Mouse (Mus musculus) liver, embryonic 11.5 days (tissue): ENCODE results near the gene Mymx. TPM values are rescaled to one million over a fixed set of nuclear protein-coding genes. Genes with fewer than 3 reads are reported as not detected.

ENCODE experiments used
- ATAC-seq: fragments of 200-750 bp; cut with Nextera tagmentation; replicated peaks from 2 replicates; pipeline ENCODE4 v1.8.0; 2017; ENCODE audit warnings: moderate number of reproducible peaks, mild to moderate bottlenecking, moderate TSS enrichment, moderate library complexity; ENCODE audit not compliant: low FRiP score
- DNase-seq: peaks from one replicate; pipeline ENCODE4 v3.0.0-alpha.2; 2017; ENCODE audit warnings: low spot score
- H3K27ac ChIP-seq: fragments of 300-500 bp; sonication (generic); 2 replicates; pipeline ENCODE4 v1.5.1; 2014; ENCODE audit warnings: mild to moderate bottlenecking, low read depth, low read length, control low read depth
- H3K27me3 ChIP-seq: fragments of 300-500 bp; sonication (generic); replicated peaks from 2 replicates; pipeline ENCODE4 v1.6.1; 2014; ENCODE audit warnings: low read length, mixed read lengths; ENCODE audit not compliant: control insufficient read depth, insufficient read depth
- H3K36me3 ChIP-seq: fragments of 300-500 bp; sonication (generic); 2 replicates; pipeline ENCODE4 v1.6.1; 2014; ENCODE audit warnings: mild to moderate bottlenecking, low read length, moderate library complexity, mixed read lengths; ENCODE audit not compliant: control insufficient read depth, insufficient read depth
- H3K4me1 ChIP-seq: fragments of 300-500 bp; sonication (generic); replicated peaks from 2 replicates; pipeline ENCODE4 v1.6.1; 2014; ENCODE audit warnings: low read length, mixed read lengths; ENCODE audit not compliant: control insufficient read depth, insufficient read depth
- H3K4me2 ChIP-seq: fragments of 300-500 bp; sonication (generic); 2 replicates; pipeline ENCODE4 v1.6.1; 2014; ENCODE audit warnings: mild to moderate bottlenecking, control low read depth, moderate library complexity
- H3K4me3 ChIP-seq: fragments of 300-500 bp; sonication (generic); 2 replicates; pipeline ENCODE4 v1.5.1; 2014; ENCODE audit warnings: low read depth, low read length, control low read depth
- H3K9ac ChIP-seq: fragments of 300-500 bp; sonication (generic); 2 replicates; pipeline ENCODE4 v1.6.1; 2014; ENCODE audit warnings: low read depth, low read length, control low read depth
- H3K9me3 ChIP-seq: fragments of 300-500 bp; sonication (generic); 2 replicates; pipeline ENCODE4 v1.6.1; 2016; ENCODE audit warnings: low read length, inconsistent platforms, mixed read lengths; ENCODE audit not compliant: control insufficient read depth
- WGBS: fragments of 180-500 bp; shearing (Covaris S2); extraction: QIAGEN DNeasy Blood & Tissue Kit; methylation state at CpG from one replicate; pipeline ENCODE4 v1.1.7; 2014; 5-methylcytosine and 5-hydroxymethylcytosine counted together
- polyA plus RNA-seq: library from polyadenylated mRNA; unstranded; fragments of >200 nt; fragmentation: Nextera tagmentation; extraction: Ambion mirVana; gene quantifications from 2 replicates; pipeline ENCODE4 v1.2.1, GENCODE M21; 2014

The Mymx gene
- polyA plus RNA-seq, 1 experiment from 2014 or later: 1.0 TPM

DNA sequence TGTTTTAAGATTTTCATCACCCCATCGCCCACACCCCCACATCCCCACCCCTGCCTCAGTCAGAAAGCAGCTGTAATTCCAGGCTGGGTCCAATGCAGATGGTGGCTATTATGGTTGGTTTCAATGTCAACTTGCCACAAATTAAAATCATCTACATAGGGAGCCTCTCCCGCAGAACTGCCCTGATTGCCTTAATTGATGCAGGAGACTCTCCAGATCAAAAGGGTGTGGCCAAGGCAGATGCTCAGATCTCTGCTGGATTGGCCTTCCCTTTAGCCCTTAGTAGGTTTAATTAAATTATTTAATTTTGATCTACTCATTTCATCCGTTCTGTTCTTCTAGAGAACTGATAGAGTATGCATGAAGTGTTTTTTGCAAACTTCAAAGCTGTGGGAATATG is 1.1 kb upstream of the Mymx start:
- H3K9me3 ChIP-seq: no peaks in the 10 kb centered on the region
- WGBS: 85% methylated on average over 3 of the region's 3 CpGs
- peaks cover 41% of the 10 kb centered on the region for H3K4me1 ChIP-seq
- no peak overlapping the region for H3K27ac ChIP-seq
- no peak for DNase-seq
- H3K9ac ChIP-seq: no peak overlapping the region
- H3K4me3 ChIP-seq: no peak overlapping the region
- H3K27me3 ChIP-seq: peaks cover 7% of the 10 kb centered on the region
- ATAC-seq: no peak
- H3K36me3 ChIP-seq: no peaks in the 10 kb centered on the region
- H3K4me2 ChIP-seq: no peak overlapping the region

DNA sequence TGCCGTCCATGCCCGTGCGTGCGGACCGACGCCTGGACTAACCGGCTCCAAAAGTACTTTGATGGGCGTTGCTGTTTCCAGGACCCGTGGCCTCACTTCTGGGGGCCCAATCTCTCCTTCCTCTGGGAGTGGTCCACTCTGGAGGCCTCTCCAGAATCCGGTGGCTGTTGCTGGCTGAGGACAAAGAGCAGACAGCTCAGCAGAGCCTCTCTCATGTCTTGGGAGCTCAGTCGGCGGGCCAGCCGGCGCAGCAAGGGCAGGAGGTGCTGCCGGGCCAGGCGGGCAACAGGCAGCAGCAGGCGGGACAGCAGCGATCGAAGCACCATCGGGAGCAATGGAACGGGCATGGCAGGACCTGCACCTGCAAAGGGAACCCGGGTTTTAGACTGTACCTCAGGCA is 577 bp downstream of the Mymx start:
- Histone ChIP-seq H3K4me2 (peak overlapping the region; percentile 64), H3K9ac (peak overlapping the region; percentile 35), H3K27ac (no peak overlapping the region), H3K4me3 (peak overlapping the region; percentile 24), H3K9me3 (no peaks in the 10 kb centered on the region), H3K36me3 (no peaks in the 10 kb centered on the region), H3K4me1 (peaks cover 51% of the 10 kb centered on the region), H3K27me3 (peaks cover 8% of the 10 kb centered on the region)
- ATAC-seq (0 out of 2 replicates have a peak, but pooled peaks have one; percentile 10), DNase-seq (no peak)
- WGBS: 23% methylated on average over 22 of the region's 22 CpGs

DNA sequence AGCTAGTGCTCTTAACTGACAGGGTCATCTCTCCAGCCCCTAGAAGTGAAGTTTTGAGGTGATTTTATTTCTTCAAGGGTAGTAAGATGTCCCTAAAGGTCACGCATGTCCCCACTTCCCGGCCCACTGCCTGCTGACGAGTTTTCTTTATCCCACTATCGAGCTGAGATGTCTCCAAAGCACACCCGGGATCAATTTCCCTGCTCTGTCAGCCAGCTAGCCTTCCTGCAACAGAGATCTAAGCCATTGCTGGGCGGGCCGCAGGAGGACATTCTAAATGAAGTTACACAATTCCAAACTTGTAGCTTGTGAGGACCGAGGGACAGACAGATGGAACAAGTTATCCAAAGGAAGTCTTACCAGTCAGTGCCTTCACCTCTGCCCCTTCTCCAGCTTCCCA is 1.6 kb downstream of the Mymx start:
- H3K4me1 ChIP-seq: peaks cover 60% of the 10 kb centered on the region
- ATAC-seq (no peak), DNase-seq (no peak)
- H3K9ac ChIP-seq: no peak overlapping the region; the same call in 1 of the 2 replicates
- H3K36me3 ChIP-seq: no peaks in the 10 kb centered on the region
- no peak overlapping the region; the same call in 1 of the 2 replicates for H3K4me2 ChIP-seq
- H3K27me3 ChIP-seq: peaks cover 10% of the 10 kb centered on the region
- no peak overlapping the region for H3K27ac ChIP-seq
- no peaks in the 10 kb centered on the region for H3K9me3 ChIP-seq
- H3K4me3 ChIP-seq: no peak overlapping the region
- WGBS: 68% methylated on average over 8 of the region's 8 CpGs

DNA sequence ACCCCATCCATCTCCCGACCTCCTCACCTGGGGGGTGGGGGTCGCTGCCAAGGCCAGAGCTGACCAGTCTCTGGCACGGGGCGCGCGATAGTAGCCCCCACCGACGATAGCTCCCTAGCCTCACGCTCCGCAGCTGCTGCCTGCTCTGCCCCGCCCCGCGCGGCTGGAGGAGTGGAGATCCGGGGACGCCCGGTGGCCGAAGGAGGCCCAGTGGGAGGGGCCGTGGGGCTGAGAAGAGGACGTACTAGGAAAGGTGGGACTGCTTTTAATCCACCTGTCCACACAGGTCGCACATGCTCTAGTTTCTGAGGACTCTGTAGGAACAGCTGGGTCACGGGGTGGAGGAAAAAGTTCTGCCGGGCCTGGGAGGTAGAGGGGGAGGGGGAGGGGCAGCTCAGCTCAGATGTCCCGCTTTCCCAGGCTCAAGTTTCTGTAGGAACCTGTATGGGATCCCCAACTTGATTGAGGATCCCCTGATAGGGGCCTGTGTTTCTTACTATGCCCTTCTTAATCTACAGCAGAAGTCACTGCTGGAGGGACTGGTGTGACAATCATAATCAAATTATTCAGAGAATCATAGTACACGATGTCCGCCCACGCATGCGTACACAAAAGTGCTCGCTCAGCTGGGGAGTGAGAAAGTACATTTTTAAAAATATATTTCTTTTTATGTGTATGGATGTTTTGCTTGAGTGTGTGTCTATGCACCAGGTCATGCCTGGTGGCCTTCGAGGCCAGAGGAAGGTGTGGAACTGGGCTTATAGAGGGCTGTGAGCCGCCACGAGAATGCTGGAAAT is 2.3 kb downstream of the Mymx start, which contains the start of gene Slc29a1:
TSS of gene Slc29a1 (minus strand) at position 161 of the 797 bp plus-strand sequence.
- peaks cover 60% of the 10 kb centered on the region for H3K4me1 ChIP-seq
- 19% methylated on average over 32 of the region's 32 CpGs for WGBS

DNA sequence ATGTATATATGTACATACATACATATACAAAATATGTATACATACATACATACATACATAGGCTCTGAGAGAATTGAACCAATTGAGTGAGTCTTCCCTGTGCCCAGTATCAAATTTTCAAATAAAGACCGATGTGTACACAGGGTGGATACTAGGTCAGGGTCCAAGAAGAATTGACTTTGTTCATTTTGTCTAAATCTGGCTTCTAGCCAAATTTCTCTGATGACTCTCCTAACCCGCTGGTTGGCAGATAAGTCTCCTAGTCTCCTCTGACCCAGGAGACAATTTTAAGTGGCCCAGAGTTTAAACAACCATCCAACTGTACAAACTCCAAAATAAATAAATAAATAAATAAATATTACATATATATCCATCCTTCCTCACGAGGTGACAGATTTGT is 3.0 kb downstream of the Mymx start:
- Histone ChIP-seq H3K4me3 (peak overlapping the region; percentile 49), H3K36me3 (no peaks in the 10 kb centered on the region), H3K4me1 (peaks cover 61% of the 10 kb centered on the region), H3K4me2 (peak overlapping the region; percentile 77), H3K27ac (no peak overlapping the region), H3K27me3 (peaks cover 10% of the 10 kb centered on the region), H3K9ac (no peak overlapping the region), H3K9me3 (no peaks in the 10 kb centered on the region)
- 51% methylated on average over 3 of the region's 3 CpGs for WGBS
- DNase-seq (no peak), ATAC-seq (no peak)

More for the DNA sequence above, 2.3 kb downstream of the Mymx start, which contains the start of gene Slc29a1:
- H3K27ac ChIP-seq: no peak within 1 kb of the TSS; the same call in 1 of the 2 replicates
- H3K4me3 ChIP-seq: peak within 1 kb of the TSS; percentile 49
- peak; percentile 32; the same call in 1 of the 2 replicates for ATAC-seq
- H3K9ac ChIP-seq: peak within 1 kb of the TSS; percentile 57
- H3K36me3 ChIP-seq: no peaks in the 10 kb centered on the region
- H3K27me3 ChIP-seq: peaks cover 10% of the 10 kb centered on the region
- DNase-seq: no peak
- no peaks in the 10 kb centered on the region for H3K9me3 ChIP-seq
- H3K4me2 ChIP-seq: peak within 1 kb of the TSS; percentile 77

DNA sequence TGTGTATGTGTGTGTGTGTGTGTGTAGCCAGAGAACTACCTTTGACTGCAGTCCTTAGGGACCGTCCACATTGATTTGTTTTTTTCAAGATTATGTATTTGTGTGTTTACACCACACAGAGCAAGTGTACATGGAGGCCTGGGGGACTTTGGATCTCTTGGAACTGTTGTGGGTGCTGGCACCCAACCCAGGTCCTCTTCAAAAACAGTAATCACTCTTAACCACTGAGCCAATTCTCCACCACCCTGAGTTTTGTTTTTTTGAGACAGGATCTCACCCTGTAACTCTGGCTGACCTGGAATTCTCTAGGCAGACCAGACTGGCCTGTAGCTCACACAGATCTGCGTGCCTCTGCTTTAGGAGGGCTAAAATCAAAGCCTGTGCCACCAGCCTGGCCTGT is 3.5 kb downstream of the Mymx start:
- H3K9me3 ChIP-seq: no peaks in the 10 kb centered on the region
- H3K4me1 ChIP-seq: peaks cover 66% of the 10 kb centered on the region
- 0 out of 2 replicates have a peak overlapping the region, but pooled peaks have one; percentile 23 for H3K9ac ChIP-seq
- H3K27ac ChIP-seq: no peak overlapping the region; the same call in 1 of the 2 replicates
- no peak overlapping the region for H3K4me2 ChIP-seq
- ATAC-seq (no peak), DNase-seq (no peak)
- H3K27me3 ChIP-seq: peaks cover 10% of the 10 kb centered on the region
- H3K36me3 ChIP-seq: no peaks in the 10 kb centered on the region
- no peak overlapping the region for H3K4me3 ChIP-seq
- WGBS: 92% methylated on average over 2 of the region's 2 CpGs

DNA sequence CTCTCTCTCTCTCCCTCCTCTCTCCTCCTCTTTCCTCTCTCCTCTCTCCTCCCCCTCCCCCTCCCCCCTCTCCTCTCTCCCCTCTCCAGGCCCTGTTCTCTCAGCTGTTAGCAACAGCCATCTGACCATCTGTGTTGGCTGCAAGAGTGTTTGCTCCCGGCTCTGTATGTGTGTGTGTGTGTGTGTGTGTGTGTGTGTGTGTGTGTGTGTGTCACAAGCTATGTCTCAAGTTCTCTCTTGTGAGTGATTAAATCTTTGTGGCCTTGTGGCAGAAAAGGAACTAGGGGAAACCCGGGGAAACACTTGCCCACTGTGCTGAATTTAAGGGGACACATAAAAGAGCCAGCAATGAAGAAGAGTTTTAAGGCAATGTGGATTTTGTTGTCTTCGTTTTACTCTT is 4.1 kb downstream of the Mymx start:
- Histone ChIP-seq H3K4me1 (peaks cover 72% of the 10 kb centered on the region), H3K4me2 (no peak overlapping the region), H3K36me3 (no peaks in the 10 kb centered on the region), H3K27ac (no peak overlapping the region), H3K9ac (no peak overlapping the region), H3K9me3 (no peaks in the 10 kb centered on the region), H3K4me3 (no peak overlapping the region), H3K27me3 (peaks cover 10% of the 10 kb centered on the region)
- ATAC-seq (no peak), DNase-seq (no peak)
- WGBS: 33% methylated on average over 3 of the region's 3 CpGs

DNA sequence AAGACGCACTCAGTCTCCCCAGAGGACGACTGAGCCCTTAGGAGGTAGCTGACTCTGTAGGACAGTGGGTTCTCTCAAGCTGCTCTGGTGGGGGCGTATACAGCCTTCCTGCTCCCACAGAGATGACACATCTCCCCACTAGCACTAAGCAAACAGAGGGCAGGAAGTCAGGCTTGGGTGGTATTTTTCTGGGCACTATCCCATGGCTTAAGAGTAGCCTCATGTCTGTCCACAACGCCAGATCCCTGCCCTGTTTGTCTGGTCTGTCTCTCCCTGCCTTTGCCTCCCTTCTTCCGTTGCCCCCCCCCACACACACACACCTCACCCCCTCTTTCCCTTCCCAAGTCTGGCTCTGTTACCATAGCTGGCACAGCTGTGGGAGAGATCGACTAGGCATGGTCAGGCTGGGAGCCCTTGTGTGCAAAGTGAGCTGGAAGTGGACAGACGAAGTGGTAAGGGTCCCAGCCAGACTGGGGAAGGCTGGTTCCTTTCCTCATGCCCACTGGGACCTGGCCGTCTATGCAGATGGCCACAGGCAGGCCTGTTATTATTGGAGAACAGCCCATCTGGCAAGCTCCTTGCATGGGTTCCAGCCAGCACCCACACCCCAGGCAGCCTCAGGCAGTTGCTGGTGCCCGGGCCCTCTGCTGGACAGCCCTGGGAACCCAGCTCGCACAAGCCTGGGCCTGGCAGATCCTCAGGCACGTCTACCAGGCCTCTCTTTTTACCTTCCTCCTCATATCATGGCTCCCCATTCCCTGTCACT is 5.1 kb downstream of the Mymx start:
- Histone ChIP-seq H3K27ac (peak overlapping the region; percentile 41; the same call in 1 of the 2 replicates), H3K36me3 (no peaks in the 10 kb centered on the region), H3K9ac (peak overlapping the region; percentile 26; the same call in 1 of the 2 replicates), H3K4me3 (peak overlapping the region; percentile 82; the same call in 1 of the 2 replicates), H3K4me2 (no peak overlapping the region), H3K9me3 (no peaks in the 10 kb centered on the region), H3K27me3 (peaks cover 10% of the 10 kb centered on the region), H3K4me1 (peaks cover 78% of the 10 kb centered on the region)
- DNase-seq (no peak), ATAC-seq (peak; percentile 44; the same call in 1 of the 2 replicates)
- 42% methylated on average over 11 of the region's 11 CpGs for WGBS
